Mouse (Mus musculus): Measurements from ENCODE around the gene Kng2. TPM values are rescaled to one million over a fixed set of nuclear protein-coding genes. Genes with fewer than 3 reads are reported as not detected.

Kng2 gene
- polyA plus RNA-seq, 1 experiment from 2014 or later, result 0.34 TPM

Other genes with a start within 250 kb of the Kng2 start
- gene Crygs, start 217.9 kb downstream of the Kng2 start, polyA plus RNA-seq (2016; fragmentation: Nextera tagmentation; extraction: Ambion mirVana), result not detected in 2 replicates
- 19.2 and 20.2 TPM in 2 replicates for gene Tbccd1, start 171.8 kb downstream of the Kng2 start, polyA plus RNA-seq (2016; fragmentation: Nextera tagmentation; extraction: Ambion mirVana)
- gene Dnajb11, start 171.6 kb downstream of the Kng2 start, polyA plus RNA-seq (2016; fragmentation: Nextera tagmentation; extraction: Ambion mirVana), result 130 and 138 TPM in 2 replicates
- gene Ahsg, start 138.2 kb downstream of the Kng2 start, polyA plus RNA-seq (2016; fragmentation: Nextera tagmentation; extraction: Ambion mirVana), result 1.5 and 2.5 TPM in 2 replicates
- gene Fetub, start 111.1 kb downstream of the Kng2 start, polyA plus RNA-seq (2016; fragmentation: Nextera tagmentation; extraction: Ambion mirVana), result not detected in 2 replicates
- not detected in 2 replicates for gene Hrg, start 78.4 kb downstream of the Kng2 start, polyA plus RNA-seq (2016; fragmentation: Nextera tagmentation; extraction: Ambion mirVana)
- 0.83 and 1.6 TPM in 2 replicates for gene Kng1, start 28.4 kb upstream of the Kng2 start, polyA plus RNA-seq (2016; fragmentation: Nextera tagmentation; extraction: Ambion mirVana)
- 195 and 209 TPM in 2 replicates for gene Eif4a2, start 78.0 kb upstream of the Kng2 start, polyA plus RNA-seq (2016; fragmentation: Nextera tagmentation; extraction: Ambion mirVana)
- gene Rfc4, start 98.3 kb upstream of the Kng2 start, polyA plus RNA-seq (2016; fragmentation: Nextera tagmentation; extraction: Ambion mirVana), result 95.0 and 106 TPM in 2 replicates
- gene Adipoq, start 117.1 kb upstream of the Kng2 start, polyA plus RNA-seq (2016; fragmentation: Nextera tagmentation; extraction: Ambion mirVana), result 0.18 TPM in 1 of 2 replicates, not detected in the other
- 18.9 and 21.9 TPM in 2 replicates for gene St6gal1, start 195.3 kb upstream of the Kng2 start, polyA plus RNA-seq (2016; fragmentation: Nextera tagmentation; extraction: Ambion mirVana)

All from heart, embryonic 12.5 days (tissue).